Mouse (Mus musculus) thymus, adult 2 months (tissue): Measurements from ENCODE around the gene Timm44. TPM values are rescaled to one million over a fixed set of nuclear protein-coding genes. Genes with fewer than 3 reads are reported as not detected.

ENCODE experiments used
- DNase-seq: peaks from one replicate; pipeline ENCODE4 v3.0.0; 2021
- H3K27ac ChIP-seq: fragments of 200-500 bp; 2 replicates; pipeline ENCODE4 v1.5.1; 2012; ENCODE audit warnings: low read length, control low read depth; ENCODE audit not compliant: control insufficient read depth, insufficient read depth
- H3K27me3 ChIP-seq: fragments of 200-500 bp; 2 replicates; pipeline ENCODE4 v1.6.1; 2012; ENCODE audit warnings: mild to moderate bottlenecking, low read length, moderate library complexity, mixed read lengths; ENCODE audit not compliant: control insufficient read depth, insufficient read depth
- H3K36me3 ChIP-seq: fragments of 200-500 bp; 2 replicates; pipeline ENCODE4 v1.6.1; 2012; ENCODE audit warnings: mild to moderate bottlenecking, low read length, moderate library complexity; ENCODE audit not compliant: control insufficient read depth, insufficient read depth
- H3K4me1 ChIP-seq: fragments of 200-500 bp; replicated peaks from 2 replicates; pipeline ENCODE4 v1.6.1; 2012; ENCODE audit warnings: low read length; ENCODE audit not compliant: control insufficient read depth, insufficient read depth
- H3K4me3 ChIP-seq: fragments of 200-500 bp; 2 replicates; pipeline ENCODE4 v1.5.1; 2012; ENCODE audit warnings: mild to moderate bottlenecking, low read length, control low read depth, moderate library complexity; ENCODE audit not compliant: control insufficient read depth, insufficient read depth
- CTCF ChIP-seq: fragments of 200-500 bp; IDR thresholded peaks from 2 replicates; pipeline ENCODE4 v1.5.1; 2012; ENCODE audit warnings: mild to moderate bottlenecking, control low read depth, low read length, moderate library complexity, borderline replicate concordance; ENCODE audit not compliant: control insufficient read depth, poor library complexity, insufficient read depth; ENCODE audit errors: extremely low read depth
- POLR2A ChIP-seq: fragments of 200-500 bp; IDR thresholded peaks from 2 replicates; pipeline ENCODE4 v1.6.1; 2012; ENCODE audit warnings: mild to moderate bottlenecking, low read length, control low read depth, moderate library complexity; ENCODE audit not compliant: control insufficient read depth, poor library complexity, insufficient read depth; ENCODE audit errors: extremely low read depth
- WGBS: fragments of 180-500 bp; shearing (Covaris S2); methylation state at CpG from one replicate; pipeline ENCODE4 v1.1.7; 2018; 5-methylcytosine and 5-hydroxymethylcytosine counted together
- polyA plus RNA-seq: library from polyadenylated mRNA; depleted of rRNA; stranded (reverse); fragments of >200 nt; gene quantifications from 2 replicates; pipeline ENCODE4 v1.2.3, GENCODE M21; 2012

Gene Timm44
- polyA plus RNA-seq, 1 experiment = 84.4 TPM

GRCm38 (mm10) chr8:4238434-4239192 is 37.1 kb downstream of the Timm44 start, which contains the start of the genes Map2k7 and Gm49320:
TSS of gene Map2k7 (plus strand) at chr8:4238740.
TSS of gene Gm49320 (plus strand) at chr8:4238865.
- Histone ChIP-seq H3K27me3 (no peaks in the 10 kb centered on the region), H3K36me3 (peaks cover 1% of the 10 kb centered on the region), H3K4me3 (peak within 1 kb of the TSS; percentile 91), H3K27ac (peak within 1 kb of the TSS; percentile 79), H3K4me1 (peaks cover 20% of the 10 kb centered on the region)
- TF ChIP-seq POLR2A (peak; percentile 74), CTCF (peak; percentile 70; the same call in 1 of the 2 replicates)
- under 1% methylated on average over 68 of the region's 71 CpGs for WGBS
- peak; percentile 99 for DNase-seq

DNA sequence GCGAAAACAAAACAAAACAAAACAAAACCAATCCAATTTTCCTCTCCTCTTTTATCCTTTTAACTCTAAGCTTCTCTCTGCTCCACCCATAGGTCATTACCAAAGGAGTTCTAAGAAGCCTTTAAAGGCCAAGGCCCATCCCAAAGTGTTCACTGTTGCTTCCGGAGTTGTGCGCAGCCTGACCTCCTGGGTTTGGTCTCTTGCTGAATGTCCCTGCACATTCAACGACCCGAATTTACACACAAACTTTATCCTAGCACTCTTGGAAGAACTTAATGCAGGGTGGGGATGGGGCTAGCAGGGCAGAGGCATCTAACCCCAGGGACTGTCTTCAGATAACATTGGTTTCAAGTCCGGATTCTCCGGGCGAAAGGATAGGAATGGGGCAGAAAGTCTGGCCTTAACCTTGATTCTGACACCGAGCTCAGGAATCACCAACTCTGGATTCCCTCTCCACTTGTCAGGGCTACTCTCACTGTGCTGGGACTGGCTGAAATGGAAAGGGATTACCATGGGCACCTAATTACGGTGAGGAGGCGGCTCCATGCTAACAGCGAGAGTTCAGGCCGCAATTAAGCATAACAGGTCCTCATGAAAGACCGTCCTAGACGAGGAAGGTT is 37.8 kb downstream of the Timm44 start:
- WGBS = 22% methylated on average over 15 of the region's 15 CpGs
- Histone ChIP-seq H3K27me3 (no peaks in the 10 kb centered on the region), H3K36me3 (no peaks in the 10 kb centered on the region), H3K4me1 (peaks cover 20% of the 10 kb centered on the region), H3K4me3 (peak overlapping the region; percentile 91), H3K27ac (peak overlapping the region; percentile 79)
- TF ChIP-seq CTCF (no peak), POLR2A (no peak)
- no peak for DNase-seq

DNA sequence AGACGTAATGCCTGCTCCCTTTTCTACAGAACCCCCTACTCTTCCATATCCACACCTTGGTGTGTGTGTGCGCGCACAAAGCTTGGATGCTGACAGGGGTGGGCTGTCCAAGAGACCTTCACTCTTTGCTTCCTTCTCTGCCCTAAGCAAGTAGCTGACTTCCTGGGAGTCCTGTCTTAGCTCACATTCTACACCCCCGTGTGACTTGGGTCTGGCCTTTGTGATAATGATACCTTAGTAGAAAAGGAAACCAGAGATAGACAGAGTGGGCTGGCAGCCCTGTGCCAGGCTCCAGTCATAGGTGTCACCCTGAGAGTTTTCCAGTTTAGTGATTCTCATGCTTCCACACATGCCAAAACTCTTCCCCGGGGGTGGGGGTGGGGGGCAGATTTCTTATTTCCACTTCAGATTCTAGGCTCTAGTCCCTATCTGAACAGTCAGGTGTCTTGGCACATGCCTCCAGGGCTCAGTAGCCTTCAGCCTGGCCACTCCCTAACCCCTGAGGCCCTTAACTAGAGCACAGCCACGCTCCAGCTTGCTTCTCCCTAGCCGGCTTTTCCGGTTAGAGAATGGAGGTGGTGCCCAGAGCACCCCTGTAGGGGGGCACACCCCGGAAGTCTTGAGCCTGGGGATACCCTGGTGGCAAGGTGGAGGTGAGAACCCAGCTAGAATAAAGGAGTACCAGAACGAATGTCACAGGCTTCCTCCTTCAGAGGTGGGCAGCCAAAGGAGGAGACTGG is 44.9 kb downstream of the Timm44 start:
- WGBS = 76% methylated on average over 10 of the region's 10 CpGs
- Histone ChIP-seq H3K4me1 (no peaks in the 10 kb centered on the region), H3K36me3 (no peaks in the 10 kb centered on the region), H3K4me3 (no peak overlapping the region), H3K27me3 (no peaks in the 10 kb centered on the region; the same call in 1 of the 2 replicates), H3K27ac (no peak overlapping the region)
- no peak for DNase-seq
- no peak for TF ChIP-seq POLR2A
- TF ChIP-seq CTCF = no peak

- H3K27me3 ChIP-seq = no peaks in the 10 kb centered on the region; the same call in 1 of the 2 replicates
- H3K36me3 ChIP-seq = no peaks in the 10 kb centered on the region
- DNase-seq = no peak
- no peak overlapping the region for H3K4me3 ChIP-seq
- H3K27ac ChIP-seq = no peak overlapping the region
- TF ChIP-seq CTCF = no peak
- no peak for TF ChIP-seq POLR2A
- no peaks in the 10 kb centered on the region for H3K4me1 ChIP-seq
- WGBS = 91% methylated on average over 5 of the region's 5 CpGs
Observed at GRCm38 (mm10) chr8:4229784-4230183, 45.9 kb downstream of the Timm44 start.

- H3K27ac ChIP-seq = no peak overlapping the region
- no peaks in the 10 kb centered on the region; the same call in 1 of the 2 replicates for H3K27me3 ChIP-seq
- DNase-seq = no peak
Observed at GRCm38 (mm10) chr8:4227919-4228318, 47.8 kb downstream of the Timm44 start.

DNA sequence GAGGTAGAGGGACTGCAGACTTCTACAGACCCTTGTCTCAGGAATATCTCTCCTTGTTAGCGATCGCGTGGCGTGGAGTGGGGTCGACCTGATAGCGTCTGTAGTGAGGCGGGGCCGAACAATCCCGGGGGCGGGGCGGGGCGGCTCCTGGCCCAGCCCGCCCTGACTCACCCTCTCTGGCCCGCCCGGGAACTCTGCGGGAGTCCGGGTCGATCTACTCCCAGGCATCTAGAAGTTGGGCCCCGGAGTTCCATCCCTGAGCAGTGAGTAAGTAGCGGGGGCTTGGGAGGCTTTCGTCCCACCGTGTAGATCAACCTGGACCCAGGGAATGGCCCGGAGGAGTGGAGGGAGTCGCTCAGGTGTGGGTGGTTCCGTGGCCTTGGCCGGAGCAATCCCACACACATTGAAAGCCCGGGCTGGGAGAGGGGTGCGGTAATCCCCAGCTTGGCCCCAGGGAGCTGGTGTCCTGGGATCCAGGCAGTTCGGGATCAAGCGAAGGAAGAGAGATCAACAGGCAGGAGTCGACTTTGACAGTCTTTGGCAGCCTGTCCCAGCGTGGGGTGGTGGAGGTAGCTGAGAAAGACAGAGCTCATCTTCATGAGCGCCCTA is 48.9 kb downstream of the Timm44 start, which contains the start of gene Lrrc8e:
Gene Lrrc8e, plus strand, starts transcription at position 89 of the 609 bp plus-strand sequence.
- no peak for DNase-seq
- WGBS = 25% methylated on average over 33 of the region's 33 CpGs
- Histone ChIP-seq H3K4me3 (no peak within 1 kb of the TSS), H3K36me3 (no peaks in the 10 kb centered on the region), H3K27ac (no peak within 1 kb of the TSS), H3K27me3 (no peaks in the 10 kb centered on the region; the same call in 1 of the 2 replicates), H3K4me1 (no peaks in the 10 kb centered on the region)
- TF ChIP-seq POLR2A (no peak), CTCF (no peak)

More at GRCm38 (mm10) chr8:4227919-4228318, 47.8 kb downstream of the Timm44 start:
- TF ChIP-seq POLR2A (no peak), CTCF (no peak)
- H3K4me1 ChIP-seq = no peaks in the 10 kb centered on the region
- H3K36me3 ChIP-seq = no peaks in the 10 kb centered on the region
- WGBS = 96% methylated on average over 4 of the region's 4 CpGs
- no peak overlapping the region for H3K4me3 ChIP-seq
